Mouse (Mus musculus) E14TG2a.4 (cell line): ENCODE results near the gene Hdac11.

Source experiments
- H3K27me3 ChIP-seq: 2 replicates; pipeline ENCODE4 v1.6.1; 2014; ENCODE audit warnings: low read length, control low read depth; ENCODE audit not compliant: insufficient read depth
- H3K36me3 ChIP-seq: 2 replicates; pipeline ENCODE4 v1.6.1; 2014; ENCODE audit warnings: low read length, control low read depth; ENCODE audit not compliant: insufficient read depth
- H3K4me1 ChIP-seq: replicated peaks from 2 replicates; pipeline ENCODE4 v1.6.1; 2014; ENCODE audit warnings: low read depth, low read length, control low read depth
- H3K4me3 ChIP-seq: replicated peaks from 2 replicates; pipeline ENCODE4 v1.5.1; 2014; ENCODE audit warnings: mild to moderate bottlenecking, low read length
- H3K9me3 ChIP-seq: 2 replicates; pipeline ENCODE4 v1.6.1; 2014; ENCODE audit warnings: low read length, control low read depth
- CTCF ChIP-seq: conservative IDR thresholded peaks from 2 replicates; pipeline ENCODE4 v1.5.1; 2014; ENCODE audit warnings: low read length
- NANOG ChIP-seq: IDR thresholded peaks from 2 replicates; pipeline ENCODE4 v1.6.1; 2014; ENCODE audit warnings: borderline replicate concordance, low read length, mixed read lengths
- POU5F1 ChIP-seq: IDR thresholded peaks from 2 replicates; pipeline ENCODE4 v1.6.1; 2014; ENCODE audit warnings: low read length, borderline replicate concordance

Hdac11 gene

GRCm38 (mm10) chr6:91156554-91157236 lies at the start of gene Hdac11:
TSS of gene Hdac11 (plus strand) at chr6:91156665.
- peaks cover 5% of the 10 kb centered on the region for H3K36me3 ChIP-seq

GRCm38 (mm10) chr6:91108301-91108916 lies 48.1 kb upstream of the Hdac11 start:
- no peaks in the 10 kb centered on the region for H3K9me3 ChIP-seq

More at GRCm38 (mm10) chr6:91156554-91157236, at the start of gene Hdac11:
- Histone ChIP-seq H3K9me3 (no peaks in the 10 kb centered on the region), H3K4me3 (peak within 1 kb of the TSS; percentile 83), H3K27me3 (peaks cover 26% of the 10 kb centered on the region), H3K4me1 (peaks cover 15% of the 10 kb centered on the region)
- TF ChIP-seq POU5F1 (no peak), NANOG (no peak), CTCF (no peak)

GRCm38 (mm10) chr6:91108917-91109450 lies 47.5 kb upstream of the Hdac11 start:
- H3K36me3 ChIP-seq: peaks cover 14% of the 10 kb centered on the region
- H3K4me1 ChIP-seq: peaks cover 83% of the 10 kb centered on the region
- no peak for TF ChIP-seq NANOG
- no peak for TF ChIP-seq POU5F1
- no peak for TF ChIP-seq CTCF
- no peak overlapping the region for H3K4me3 ChIP-seq
- no peaks in the 10 kb centered on the region for H3K27me3 ChIP-seq
- no peaks in the 10 kb centered on the region for H3K9me3 ChIP-seq

More at GRCm38 (mm10) chr6:91108301-91108916, 48.1 kb upstream of the Hdac11 start:
- H3K4me3 ChIP-seq: no peak overlapping the region
- TF ChIP-seq POU5F1 (no peak), NANOG (no peak)
- H3K27me3 ChIP-seq: no peaks in the 10 kb centered on the region
- H3K4me1 ChIP-seq: peaks cover 83% of the 10 kb centered on the region
- H3K36me3 ChIP-seq: peaks cover 14% of the 10 kb centered on the region

- H3K4me1 ChIP-seq: peaks cover 83% of the 10 kb centered on the region
- no peak for TF ChIP-seq NANOG
- TF ChIP-seq CTCF: no peak
- TF ChIP-seq POU5F1: no peak
- no peaks in the 10 kb centered on the region for H3K27me3 ChIP-seq
- H3K36me3 ChIP-seq: peaks cover 14% of the 10 kb centered on the region
- no peaks in the 10 kb centered on the region for H3K9me3 ChIP-seq
- no peak overlapping the region for H3K4me3 ChIP-seq
Measured at GRCm38 (mm10) chr6:91109489-91109888, 47.0 kb upstream of the Hdac11 start.

- no peaks in the 10 kb centered on the region for H3K27me3 ChIP-seq
- peaks cover 83% of the 10 kb centered on the region for H3K4me1 ChIP-seq
- peaks cover 7% of the 10 kb centered on the region for H3K36me3 ChIP-seq
- no peak for TF ChIP-seq POU5F1
- no peak for TF ChIP-seq CTCF
- TF ChIP-seq NANOG: no peak
- H3K9me3 ChIP-seq: no peaks in the 10 kb centered on the region
- H3K4me3 ChIP-seq: no peak overlapping the region
Measured at GRCm38 (mm10) chr6:91110323-91111020, 46.0 kb upstream of the Hdac11 start.

- TF ChIP-seq POU5F1: no peak
- no peak for TF ChIP-seq NANOG
- no peak for TF ChIP-seq CTCF
- peaks cover 83% of the 10 kb centered on the region for H3K4me1 ChIP-seq
- H3K4me3 ChIP-seq: no peak overlapping the region
- H3K9me3 ChIP-seq: no peaks in the 10 kb centered on the region
- no peaks in the 10 kb centered on the region for H3K27me3 ChIP-seq
- no peaks in the 10 kb centered on the region for H3K36me3 ChIP-seq
Measured at GRCm38 (mm10) chr6:91111141-91111953, 45.1 kb upstream of the Hdac11 start.

GRCm38 (mm10) chr6:91111954-91112252 lies 44.6 kb upstream of the Hdac11 start:
- TF ChIP-seq CTCF: no peak
- TF ChIP-seq POU5F1: no peak
- TF ChIP-seq NANOG: no peak
- no peak overlapping the region for H3K4me3 ChIP-seq
- no peaks in the 10 kb centered on the region for H3K36me3 ChIP-seq
- no peaks in the 10 kb centered on the region for H3K9me3 ChIP-seq
- H3K27me3 ChIP-seq: no peaks in the 10 kb centered on the region
- H3K4me1 ChIP-seq: peaks cover 78% of the 10 kb centered on the region

GRCm38 (mm10) chr6:91114716-91115115 lies 41.7 kb upstream of the Hdac11 start:
- no peaks in the 10 kb centered on the region for H3K27me3 ChIP-seq
- no peak overlapping the region for H3K4me3 ChIP-seq
- no peaks in the 10 kb centered on the region for H3K9me3 ChIP-seq
- H3K36me3 ChIP-seq: no peaks in the 10 kb centered on the region
- TF ChIP-seq CTCF: no peak
- TF ChIP-seq POU5F1: no peak
- TF ChIP-seq NANOG: no peak
- peaks cover 60% of the 10 kb centered on the region for H3K4me1 ChIP-seq
